Mouse (Mus musculus) midbrain, embryonic 11.5 days (tissue): ENCODE measurements around the gene Dnajb14. TPM values are rescaled to one million over a fixed set of nuclear protein-coding genes. Genes with fewer than 3 reads are reported as not detected.
A peak's percentile ranks its signal among the peaks of the same experiment; 100 is the strongest.
"Not testable (repeated sequence)": the region's sequence is repeated elsewhere in the genome, so short reads cannot be mapped to it uniquely, and the experiment has no call there.

ENCODE experiments used
- ATAC-seq: fragments of 200-750 bp; cut with Nextera tagmentation; 2 replicates; pipeline ENCODE4 v1.8.0; 2017; ENCODE audit warnings: moderate TSS enrichment, moderate library complexity; ENCODE audit not compliant: low FRiP score
- DNase-seq: peaks from one replicate; pipeline ENCODE4 v3.0.0; 2015; ENCODE audit warnings: low spot score; ENCODE audit errors: missing footprints
- H3K27ac ChIP-seq: fragments of 300-500 bp; sonication (generic); 2 replicates; pipeline ENCODE4 v1.5.1; 2014; ENCODE audit warnings: low read depth, low read length
- H3K27me3 ChIP-seq: fragments of 300-500 bp; sonication (generic); 2 replicates; pipeline ENCODE4 v1.6.1; 2014; ENCODE audit warnings: mild to moderate bottlenecking, low read length, moderate library complexity, mixed read lengths; ENCODE audit not compliant: control insufficient read depth, insufficient read depth
- H3K36me3 ChIP-seq: fragments of 300-500 bp; sonication (generic); 2 replicates; pipeline ENCODE4 v1.6.1; 2014; ENCODE audit warnings: mild to moderate bottlenecking, low read length, moderate library complexity, mixed read lengths; ENCODE audit not compliant: control insufficient read depth, insufficient read depth
- H3K4me1 ChIP-seq: fragments of 300-500 bp; sonication (generic); 2 replicates; pipeline ENCODE4 v1.6.1; 2014; ENCODE audit warnings: low read length; ENCODE audit not compliant: control insufficient read depth, insufficient read depth
- H3K4me2 ChIP-seq: fragments of 300-500 bp; sonication (generic); 2 replicates; pipeline ENCODE4 v1.6.1; 2014; ENCODE audit warnings: mild to moderate bottlenecking, moderate library complexity
- H3K4me3 ChIP-seq: fragments of 300-500 bp; sonication (generic); 2 replicates; pipeline ENCODE4 v1.5.1; 2014; ENCODE audit warnings: low read depth, low read length
- H3K9ac ChIP-seq: fragments of 300-500 bp; sonication (generic); 2 replicates; pipeline ENCODE4 v1.6.1; 2014; ENCODE audit warnings: low read length
- H3K9me3 ChIP-seq: fragments of 300-500 bp; sonication (generic); 2 replicates; pipeline ENCODE4 v1.6.1; 2016; ENCODE audit warnings: low read length; ENCODE audit not compliant: control insufficient read depth
- WGBS: fragments of 180-500 bp; shearing (Covaris S2); extraction: QIAGEN DNeasy Blood & Tissue Kit; methylation state at CpG from one replicate; pipeline ENCODE4 v1.1.7; 2014; 5-methylcytosine and 5-hydroxymethylcytosine counted together
- polyA plus RNA-seq: library from polyadenylated mRNA; unstranded; fragments of >200 nt; fragmentation: Nextera tagmentation; extraction: Ambion mirVana; gene quantifications from 2 replicates; pipeline ENCODE4 v1.2.1, GENCODE M21; 2014

The Dnajb14 gene
- polyA plus RNA-seq, 1 experiment from 2014 or later, result 9.9 TPM

- ATAC-seq (peak; percentile 78), DNase-seq (peak; percentile 93)
- no peaks in the 10 kb centered on the region for H3K9me3 ChIP-seq
- no peak overlapping the region for H3K9ac ChIP-seq
- no peak overlapping the region for H3K27ac ChIP-seq
- H3K36me3 ChIP-seq, result no peaks in the 10 kb centered on the region
- no peaks in the 10 kb centered on the region for H3K27me3 ChIP-seq
- H3K4me3 ChIP-seq, result no peak overlapping the region
- no peak overlapping the region for H3K4me2 ChIP-seq
- 33% methylated on average over 6 of the region's 6 CpGs for WGBS
- H3K4me1 ChIP-seq, result peaks cover 10% of the 10 kb centered on the region
These were observed 71.1 kb downstream of the Dnajb14 start for GRCm38 (mm10) chr3:137938608-137939007.

GRCm38 (mm10) chr3:137940757-137941156 is 73.3 kb downstream of the Dnajb14 start:
- H3K4me1 ChIP-seq, result peaks cover 6% of the 10 kb centered on the region
- H3K4me3 ChIP-seq, result no peak overlapping the region
- H3K9me3 ChIP-seq, result no peaks in the 10 kb centered on the region
- WGBS, result 87% methylated on average over 4 of the region's 4 CpGs
- no peak overlapping the region for H3K27ac ChIP-seq
- no peaks in the 10 kb centered on the region for H3K36me3 ChIP-seq
- H3K9ac ChIP-seq, result no peak overlapping the region
- peak; percentile 70 for DNase-seq
- H3K27me3 ChIP-seq, result no peaks in the 10 kb centered on the region
- no peak for ATAC-seq
- H3K4me2 ChIP-seq, result no peak overlapping the region

- DNase-seq (peak; percentile 21), ATAC-seq (no peak)
- Histone ChIP-seq H3K27me3 (no peaks in the 10 kb centered on the region), H3K27ac (no peak overlapping the region), H3K36me3 (no peaks in the 10 kb centered on the region), H3K4me3 (no peak overlapping the region), H3K9ac (no peak overlapping the region), H3K4me2 (no peak overlapping the region), H3K9me3 (no peaks in the 10 kb centered on the region), H3K4me1 (peaks cover under 1% of the 10 kb centered on the region; the same call in 1 of the 2 replicates)
These were observed 74.1 kb downstream of the Dnajb14 start for GRCm38 (mm10) chr3:137941555-137941954.

GRCm38 (mm10) chr3:137942098-137942622 is 74.7 kb downstream of the Dnajb14 start:
- no peak overlapping the region for H3K27ac ChIP-seq
- WGBS, result 88% methylated on average over 12 of the region's 12 CpGs
- no peaks in the 10 kb centered on the region for H3K9me3 ChIP-seq
- no peak overlapping the region for H3K9ac ChIP-seq
- H3K27me3 ChIP-seq, result no peaks in the 10 kb centered on the region
- no peaks in the 10 kb centered on the region for H3K4me1 ChIP-seq
- no peak overlapping the region for H3K4me2 ChIP-seq
- H3K4me3 ChIP-seq, result no peak overlapping the region
- no peak for ATAC-seq
- no peaks in the 10 kb centered on the region for H3K36me3 ChIP-seq
- no peak for DNase-seq

- Histone ChIP-seq H3K4me3 (no peak overlapping the region), H3K4me2 (no peak overlapping the region), H3K9ac (no peak overlapping the region), H3K36me3 (no peaks in the 10 kb centered on the region), H3K27ac (no peak overlapping the region), H3K9me3 (no peaks in the 10 kb centered on the region), H3K4me1 (no peaks in the 10 kb centered on the region), H3K27me3 (no peaks in the 10 kb centered on the region)
- no peak for DNase-seq
- 85% methylated on average over 6 of the region's 6 CpGs for WGBS
- no peak for ATAC-seq
These were observed 76.3 kb downstream of the Dnajb14 start for GRCm38 (mm10) chr3:137943737-137944154.

GRCm38 (mm10) chr3:137946827-137947226 is 79.4 kb downstream of the Dnajb14 start:
- no peak for ATAC-seq
- Histone ChIP-seq H3K4me1 (no peaks in the 10 kb centered on the region), H3K9me3 (no peaks in the 10 kb centered on the region), H3K4me2 (no peak overlapping the region), H3K4me3 (no peak overlapping the region), H3K27me3 (no peaks in the 10 kb centered on the region), H3K27ac (no peak overlapping the region), H3K9ac (no peak overlapping the region), H3K36me3 (no peaks in the 10 kb centered on the region)
- DNase-seq, result no peak
- WGBS, result 91% methylated on average over 3 of the region's 3 CpGs

- H3K4me3 ChIP-seq, result no peak overlapping the region
- H3K36me3 ChIP-seq, result no peaks in the 10 kb centered on the region
- H3K9me3 ChIP-seq, result no peaks in the 10 kb centered on the region
- H3K27me3 ChIP-seq, result no peaks in the 10 kb centered on the region
- H3K4me1 ChIP-seq, result no peaks in the 10 kb centered on the region
- H3K27ac ChIP-seq, result no peak overlapping the region
- 84% methylated on average over 4 of the region's 4 CpGs for WGBS
- DNase-seq (no peak), ATAC-seq (no peak)
- no peak overlapping the region for H3K9ac ChIP-seq
- no peak overlapping the region for H3K4me2 ChIP-seq
These were observed 80.0 kb downstream of the Dnajb14 start for GRCm38 (mm10) chr3:137947525-137947924.

- DNase-seq (peak; percentile 53), ATAC-seq (no peak)
- WGBS, result 80% methylated on average over 10 of the region's 10 CpGs
- Histone ChIP-seq H3K4me3 (no peak overlapping the region), H3K36me3 (no peaks in the 10 kb centered on the region), H3K4me2 (no peak overlapping the region), H3K27ac (no peak overlapping the region), H3K4me1 (peaks cover 5% of the 10 kb centered on the region; the same call in 1 of the 2 replicates), H3K27me3 (no peaks in the 10 kb centered on the region), H3K9ac (no peak overlapping the region), H3K9me3 (no peaks in the 10 kb centered on the region)
These were observed 82.9 kb downstream of the Dnajb14 start for GRCm38 (mm10) chr3:137950191-137950885.

GRCm38 (mm10) chr3:137951302-137951701 is 83.8 kb downstream of the Dnajb14 start:
- not testable (repeated sequence) for H3K4me3 ChIP-seq, H3K27me3 ChIP-seq, H3K4me1 ChIP-seq, H3K36me3 ChIP-seq, ATAC-seq, H3K9me3 ChIP-seq, H3K27ac ChIP-seq, H3K9ac ChIP-seq, H3K4me2 ChIP-seq, DNase-seq
- WGBS, result 95% methylated on average over 3 of the region's 3 CpGs
